ENCODE assay signal across 18 mouse cellular contexts in genomic region chr8:116905836-116906235, GRCm38 (mm10). TPM values are rescaled to one million over a fixed set of nuclear protein-coding genes. Genes with fewer than 3 reads are reported as not detected.
A peak's percentile ranks its signal among the peaks of the same experiment; 100 is the strongest.
DNase-seq lines count a peak whose midpoint lies in the region; TF ChIP-seq lines count a peak whose summit lies in the region.
"Had no signal": no experiment of that assay in that cellular context is flagged by ENCODE, and none has a peak within 500 bp of the region (broad histone marks: within the 10 kb centered on the region; RNA-seq: fewer than 3 reads in every experiment).

No protein-coding gene starts in this region.

- no peak for TF ChIP-seq POLR2A in myocyte (IDR thresholded peaks at IDR 0.05; ENCODE audit: insufficient read length, low read depth)

- no peaks in the 10 kb centered on the region for H3K27me3 ChIP-seq in myocyte (ENCODE audit: control insufficient read depth, insufficient read depth, insufficient read length)
- H3K27me3 ChIP-seq: embryonic facial prominence, embryonic 15.5 days; hindbrain, embryonic 12.5 days had no signal

- no peak overlapping the region for H3ac ChIP-seq in myocyte (ENCODE audit: control insufficient read depth, insufficient read length)

- no peak overlapping the region for H3K4me3 ChIP-seq in myocyte
- H3K4me3 ChIP-seq: embryonic facial prominence, embryonic 15.5 days; erythroblast, embryonic 14.5 days; forebrain, embryonic 10.5 days; heart, embryonic 10.5 days; hindbrain, embryonic 12.5 days had no signal

- H3K79me2 ChIP-seq in myocyte (ENCODE audit: control insufficient read depth, insufficient read depth) = no peaks in the 10 kb centered on the region

- DNase-seq in 3134 (ENCODE audit: extremely low read depth, insufficient read length, low spot score) = peak; percentile 67
- DNase-seq in 3T3-L1 (ENCODE audit: low read depth, low spot score) = peak; percentile 65
- DNase-seq in NIH3T3 (ENCODE audit: low read depth) = peak; percentile 20
- DNase-seq in embryo, embryonic 9.5 days (ENCODE audit: extremely low spot score) = no peak
- DNase-seq in gastrocnemius, adult 8-10 months (ENCODE audit: low spot score in 2 of 2) = no peak
- DNase-seq: adrenal gland, adult 8-10 months; cerebellum, adult 2 months; cerebellum, postnatal 10 days; gastrocnemius, postnatal 10 days; heart, adult 18-20 months; heart, postnatal 10 days; heart, postnatal 4 days had no signal

- H3K4me2 ChIP-seq in myocyte (ENCODE audit: low read depth) = peak overlapping the region; percentile 68
- H3K4me2 ChIP-seq: embryonic facial prominence, embryonic 15.5 days; hindbrain, embryonic 12.5 days had no signal

- H3K36me3 ChIP-seq in myocyte (ENCODE audit: control insufficient read depth, insufficient read depth) = peaks cover 4% of the 10 kb centered on the region

TF ChIP-seq in myocyte, 11 proteins besides CTCF, POLR2A, EP300 and RAD21:
- TF ChIP-seq USF1 (IDR thresholded peaks at IDR 0.05; ENCODE audit: low read depth) (no peak), CEBPB (IDR thresholded peaks at IDR 0.05; ENCODE audit: insufficient read depth, poor library complexity, severe bottlenecking) (no peak), MAX (IDR thresholded peaks at IDR 0.05; ENCODE audit: low read depth) (no peak), TCF12 (IDR thresholded peaks at IDR 0.05; ENCODE audit: insufficient read depth, poor library complexity, severe bottlenecking) (no peak), POLR2AphosphoS2 (IDR thresholded peaks at IDR 0.05; ENCODE audit: insufficient read length, low read depth) (no peak), E2F4 (IDR thresholded peaks at IDR 0.05; ENCODE audit: insufficient read depth) (no peak), MYOD1 (IDR thresholded peaks at IDR 0.05; ENCODE audit: control insufficient read depth in 1 of 3, insufficient read length in 2 of 3, low read depth in 2 of 3) (no peak), REST (IDR thresholded peaks at IDR 0.05; ENCODE audit: insufficient read depth, insufficient read length) (no peak), MYOG (IDR thresholded peaks at IDR 0.05; ENCODE audit: control insufficient read depth in 1 of 3, insufficient read depth in 1 of 3, insufficient read length in 2 of 3, low read depth in 2 of 3) (no peak), TCF3 (IDR thresholded peaks at IDR 0.05; ENCODE audit: insufficient read length, low read depth) (no peak), SRF (IDR thresholded peaks at IDR 0.05; ENCODE audit: control insufficient read depth, insufficient read length, low read depth) (no peak)
TF ChIP-seq in myocyte: peak in this region for 0.

RNA-seq across cellular contexts. Expression of gene Cmc2, which starts 15.4 kb away (rescaled TPM):
- polyA plus RNA-seq in myocyte (2012; fragmentation: generic; extraction: Trizol) = 37.1 TPM
- total RNA-seq in gastrocnemius, adult 8-10 months (2022) = 10 to 100 TPM; 20.8 to 29.6 (median 26.8) TPM

RNA-seq across cellular contexts. Expression of gene Cenpn, which starts 15.7 kb away (rescaled TPM):
- polyA plus RNA-seq in myocyte (2012; fragmentation: generic; extraction: Trizol) = 9.2 TPM
- under 1 TPM; 0.36 to 0.88 (median 0.57) TPM for total RNA-seq in gastrocnemius, adult 8-10 months (2022)

RNA-seq across cellular contexts. Expression of gene Atmin, which starts 37.4 kb away (rescaled TPM):
- 7.8 TPM for polyA plus RNA-seq in myocyte (2012; fragmentation: generic; extraction: Trizol)
- 10 to 100 TPM; 29.7 to 35.3 (median 30.7) TPM for total RNA-seq in gastrocnemius, adult 8-10 months (2022)

Comparison
In these comparisons a context has a peak if more than half of its experiments do, and no peak if none do; other contexts are left out.
1. DNase-seq: peak in 3134 (single experiment), 3T3-L1 (single experiment) and NIH3T3 (single experiment); none in embryo, embryonic 9.5 days (single experiment) and gastrocnemius, adult 8-10 months (0 of 2).